Mouse (Mus musculus) CH12.LX (cell line): ENCODE results near the gene Gatd1. TPM values are rescaled to one million over a fixed set of nuclear protein-coding genes. Genes with fewer than 3 reads are reported as not detected.

Experiments used
- DNase-seq: peaks from one replicate; pipeline ENCODE4 v3.0.0-alpha.2; 2013; ENCODE audit errors: extremely low read depth
- H3K27ac ChIP-seq: 2 replicates; pipeline ENCODE4 v1.5.1; 2012; ENCODE audit warnings: low read depth, mild to moderate bottlenecking, control low read depth, moderate library complexity; ENCODE audit not compliant: insufficient read depth
- H3K27me3 ChIP-seq: replicated peaks from 2 replicates; pipeline ENCODE3; 2012; ENCODE audit warnings: inconsistent platforms
- H3K36me3 ChIP-seq, 2 experiments: replicated peaks in 1 of 2; 2 replicates each; pipeline versions ENCODE3 to v1.6.1; 2012; ENCODE audit warnings: inconsistent platforms in 1 of 2, low read length in 1 of 2, mild to moderate bottlenecking in 1 of 2, mixed read lengths in 1 of 2, moderate library complexity in 1 of 2; ENCODE audit not compliant: control insufficient read depth in 1 of 2, insufficient read depth in 1 of 2
- H3K4me1 ChIP-seq, 2 experiments: 2 replicates each; pipeline ENCODE4 v1.6.1; 2012; ENCODE audit warnings: inconsistent platforms in 1 of 2, moderate library complexity in 1 of 2; ENCODE audit not compliant: insufficient read depth in 2 of 2, control insufficient read depth in 1 of 2
- H3K4me2 ChIP-seq: 2 replicates; pipeline ENCODE4 v1.6.1; 2012; ENCODE audit warnings: low read depth, mild to moderate bottlenecking, control low read depth; ENCODE audit not compliant: poor library complexity, insufficient read depth, severe bottlenecking
- H3K4me3 ChIP-seq, 3 experiments: fragments of 150-350 bp in 1 of 3; sonication (generic) in 1 of 3; replicated peaks in 1 of 3; 2 replicates each; pipeline versions ENCODE3 to v1.5.1; 2011 to 2012; ENCODE audit warnings: low read depth in 2 of 3, low read length in 2 of 3, mild to moderate bottlenecking in 2 of 3, moderate library complexity in 2 of 3, control low read depth in 1 of 3, improper control_type of control experiment in 1 of 3, inconsistent platforms in 1 of 3, mixed read lengths in 1 of 3; ENCODE audit not compliant: poor library complexity in 1 of 3
- H3K79me2 ChIP-seq: replicated peaks from 2 replicates; pipeline ENCODE4 v1.6.1; 2012; ENCODE audit warnings: mild to moderate bottlenecking, moderate library complexity; ENCODE audit not compliant: control insufficient read depth, poor library complexity, insufficient read depth, severe bottlenecking; ENCODE audit errors: extremely low read depth
- H3K9ac ChIP-seq: 2 replicates; pipeline ENCODE4 v1.6.1; 2012; ENCODE audit warnings: low read depth, mild to moderate bottlenecking, control low read depth, moderate library complexity; ENCODE audit not compliant: insufficient read depth
- H3K9me3 ChIP-seq: replicated peaks from 2 replicates; pipeline ENCODE3; 2012; ENCODE audit warnings: low read length, inconsistent platforms, mixed read lengths
- CHD1 ChIP-seq: IDR thresholded peaks from 2 replicates; pipeline ENCODE4 v1.6.1; 2012; ENCODE audit warnings: low read depth, low read length, improper control_type of control experiment, inconsistent platforms
- CTCF ChIP-seq, 2 experiments: IDR thresholded peaks in 1 of 2; conservative IDR thresholded peaks in 1 of 2; 2 replicates each; pipeline ENCODE4 v1.5.1; 2011 to 2012; ENCODE audit warnings: low read depth in 2 of 2, low read length in 2 of 2, improper control_type of control experiment in 1 of 2, inconsistent platforms in 1 of 2, mild to moderate bottlenecking in 1 of 2, moderate library complexity in 1 of 2
- EP300 ChIP-seq: IDR thresholded peaks from 2 replicates; pipeline ENCODE4 v1.6.1; 2011; ENCODE audit warnings: low read length, improper control_type of control experiment
- ETS1 ChIP-seq: conservative IDR thresholded peaks from 2 replicates; pipeline ENCODE4 v1.6.1; 2012; ENCODE audit warnings: low read depth, mild to moderate bottlenecking, inconsistent platforms, low read length, improper control_type of control experiment, moderate library complexity
- GABPA ChIP-seq: IDR thresholded peaks from 2 replicates; pipeline ENCODE4 v1.6.1; 2012; ENCODE audit warnings: low read depth, low read length, improper control_type of control experiment, inconsistent platforms; ENCODE audit not compliant: insufficient replicate concordance
- IRF4 ChIP-seq: IDR thresholded peaks from 2 replicates; pipeline ENCODE4 v1.6.1; 2014; ENCODE audit warnings: low read depth, mild to moderate bottlenecking, inconsistent platforms, low read length, improper control_type of control experiment
- JUN ChIP-seq: IDR thresholded peaks from 2 replicates; pipeline ENCODE4 v1.6.1; 2011; ENCODE audit warnings: low read depth, mild to moderate bottlenecking, low read length, improper control_type of control experiment, moderate library complexity; ENCODE audit not compliant: insufficient read depth
- KAT2A ChIP-seq: IDR thresholded peaks from 2 replicates; pipeline ENCODE4 v1.6.1; 2012; ENCODE audit warnings: low read length, improper control_type of control experiment, inconsistent platforms; ENCODE audit not compliant: insufficient replicate concordance
- MAZ ChIP-seq: IDR thresholded peaks from 2 replicates; pipeline ENCODE4 v1.6.1; 2012; ENCODE audit warnings: low read depth, mild to moderate bottlenecking, inconsistent platforms, low read length, improper control_type of control experiment, moderate library complexity
- MEF2A ChIP-seq: IDR thresholded peaks from 2 replicates; pipeline ENCODE4 v1.6.1; 2014; ENCODE audit warnings: low read depth, mild to moderate bottlenecking, inconsistent platforms, low read length, improper control_type of control experiment, borderline replicate concordance
- MXI1 ChIP-seq: IDR thresholded peaks from 2 replicates; pipeline ENCODE4 v1.6.1; 2011; ENCODE audit warnings: mild to moderate bottlenecking, low read depth, low read length, improper control_type of control experiment
- NELFE ChIP-seq: IDR thresholded peaks from 2 replicates; pipeline ENCODE4 v1.6.1; 2011; ENCODE audit warnings: low read depth, low read length, improper control_type of control experiment
- NRF1 ChIP-seq: IDR thresholded peaks from 2 replicates; pipeline ENCODE4 v1.6.1; 2014; ENCODE audit warnings: low read depth, mild to moderate bottlenecking, inconsistent platforms, low read length, improper control_type of control experiment, moderate library complexity
- POLR2A ChIP-seq: IDR thresholded peaks from 2 replicates; pipeline ENCODE4 v1.6.1; 2011; ENCODE audit warnings: low read depth, mild to moderate bottlenecking, improper control_type of control experiment, low read length
- RCOR1 ChIP-seq: conservative IDR thresholded peaks from 2 replicates; pipeline ENCODE4 v1.6.1; 2012; ENCODE audit warnings: low read depth, mild to moderate bottlenecking, inconsistent platforms, low read length, improper control_type of control experiment
- SIN3A ChIP-seq: IDR thresholded peaks from 2 replicates; pipeline ENCODE4 v1.6.1; 2012; ENCODE audit warnings: low read length, improper control_type of control experiment, inconsistent platforms
- TBP ChIP-seq: conservative IDR thresholded peaks from 2 replicates; pipeline ENCODE4 v1.6.1; 2011; ENCODE audit warnings: low read depth, low read length, improper control_type of control experiment
- dilution Hi-C: fragments of 300-500 bp; cut with MboI; formaldehyde crosslinking; loops from 2 replicates; pipeline ENCODE4 v1.14.3; 2020; ENCODE audit warnings: low sequenced_read_pairs; ENCODE audit not compliant: extremely low pct_unique_long_range_greater_than_20kb, extremely low pct_ligation_motif_present
- in situ Hi-C: fragments of 300-500 bp; cut with MboI; formaldehyde crosslinking; loops from 3 replicates; pipeline ENCODE4 v1.14.3; 2019; ENCODE audit warnings: low sequenced_read_pairs, low pct_ligation_motif_present, low pct_unique_long_range_greater_than_20kb, mixed read lengths
- polyA plus RNA-seq: library from polyadenylated mRNA; unstranded; fragments of >175 nt; gene quantifications from 2 replicates; pipeline ENCODE4 v1.2.1, GENCODE M21; 2012; ENCODE audit warnings: low read depth; ENCODE audit not compliant: insufficient read length
- total RNA-seq, 2 experiments: library from RNA; depleted of rRNA; stranded (reverse); fragments of 300-350 nt in 1 of 2; fragments of >200 nt in 1 of 2; gene quantifications; 2 replicates each; pipeline ENCODE4 v1.2.3; 2012 to 2014

Gatd1 gene
- total and polyA plus RNA-seq, 3 experiments: 21.2 to 31.4 (median 29.6) TPM

GRCm38 (mm10) chr7:141379584-141379983 lies 34.4 kb downstream of the Gatd1 start:
- H3K9ac ChIP-seq: no peak overlapping the region
- no peak overlapping the region for H3K4me3 ChIP-seq
- peak; percentile 86 for DNase-seq
- H3K79me2 ChIP-seq: no peaks in the 10 kb centered on the region
- H3K27ac ChIP-seq: no peak overlapping the region
- H3K4me2 ChIP-seq: no peak overlapping the region
- in situ Hi-C loops (no loop called here), dilution Hi-C loops (no loop called here)
- no peaks in the 10 kb centered on the region for H3K36me3 ChIP-seq
- peaks cover 1% of the 10 kb centered on the region for H3K27me3 ChIP-seq
- TF ChIP-seq ETS1 (no peak), NELFE (no peak), KAT2A (no peak), MAZ (no peak), MEF2A (no peak), JUN (no peak), NRF1 (no peak), SIN3A (no peak), EP300 (no peak), TBP (0 out of 2 replicates have a peak, but pooled peaks have one; percentile 47), RCOR1 (no peak), CTCF (conservative IDR thresholded peaks at IDR 0.05 in 1 of 2, IDR thresholded peaks at IDR 0.05 in 1 of 2; ENCODE audit: low read depth in 2 of 2, low read length in 2 of 2) (0 out of 4 replicates have a peak, but pooled peaks of 1 of the 2 experiments have one; percentile 10), POLR2A (peak; percentile 47; the same call in 1 of the 2 replicates), IRF4 (no peak), CHD1 (no peak), MXI1 (no peak)
- no peaks in the 10 kb centered on the region for H3K9me3 ChIP-seq
- peaks cover 0 to 28% of the 10 kb centered on the region in 2 experiments; a peak in 2 of 4 replicates for H3K4me1 ChIP-seq

DNA sequence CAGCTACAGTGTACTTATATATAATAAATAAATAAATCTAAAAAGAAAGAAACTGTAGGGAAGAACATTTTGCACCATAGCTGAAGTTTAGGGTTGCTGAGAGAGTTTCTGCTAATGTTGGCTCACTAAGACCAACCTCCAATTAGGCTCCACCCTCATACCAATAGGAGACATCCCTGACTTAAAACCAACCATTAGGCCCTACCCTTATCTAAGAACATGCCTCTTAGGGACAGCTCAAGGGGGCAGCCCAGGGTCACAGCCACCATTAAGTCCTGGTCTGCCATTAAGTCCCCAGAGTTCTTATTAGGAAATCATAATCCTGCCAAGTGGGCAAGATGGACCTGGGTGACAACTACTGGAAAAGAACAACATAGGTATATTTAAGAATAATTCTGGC lies 39.5 kb downstream of the Gatd1 start:
- H3K27me3 ChIP-seq: no peaks in the 10 kb centered on the region
- no peak for TF ChIP-seq GABPA
- no peak overlapping the region for H3K9ac ChIP-seq
- no peak overlapping the region for H3K27ac ChIP-seq
- no peak overlapping the region for H3K4me3 ChIP-seq
- H3K9me3 ChIP-seq: no peaks in the 10 kb centered on the region
- no peaks in the 10 kb centered on the region for H3K79me2 ChIP-seq
- H3K4me1 ChIP-seq: peaks cover 8 to 39% of the 10 kb centered on the region in 2 experiments; a peak in 3 of 4 replicates
- dilution Hi-C loops: no loop called here
- H3K4me2 ChIP-seq: no peak overlapping the region
- in situ Hi-C loops: loop anchor here (25.0 kb wide), 1 partner anchor 387 kb away; no protein-coding TSS in a partner anchor
- no peak for DNase-seq
- H3K36me3 ChIP-seq: no peaks in the 10 kb centered on the region
